Mouse (Mus musculus) right cerebral cortex, postnatal 4 days (tissue): ENCODE measurements around the gene Nodal.
"Not testable (repeated sequence)": the region's sequence is repeated elsewhere in the genome, so short reads cannot be mapped to it uniquely, and the experiment has no call there.

ENCODE experiments used
- DNase-seq: peaks from one replicate; pipeline ENCODE4 v3.0.0-alpha.2; 2022

Nodal gene

GRCm38 (mm10) chr10:61440202-61440800 is 22.5 kb downstream of the Nodal start:
- DNase-seq: no peak

- no peak for DNase-seq
Measured at GRCm38 (mm10) chr10:61443456-61443855, 25.7 kb downstream of the Nodal start.

GRCm38 (mm10) chr10:61443876-61444275 is 26.1 kb downstream of the Nodal start:
- no peak for DNase-seq

GRCm38 (mm10) chr10:61445016-61445415 is 27.2 kb downstream of the Nodal start:
- no peak for DNase-seq

GRCm38 (mm10) chr10:61447581-61448353 is 30.0 kb downstream of the Nodal start:
- no peak for DNase-seq

GRCm38 (mm10) chr10:61448834-61449233 is 31.1 kb downstream of the Nodal start:
- DNase-seq: no peak

- no peak for DNase-seq
Measured at GRCm38 (mm10) chr10:61451463-61451930, 33.7 kb downstream of the Nodal start.

- peak; percentile 58 for DNase-seq
Measured at GRCm38 (mm10) chr10:61451931-61452617, 34.3 kb downstream of the Nodal start.

- peak; percentile 96 for DNase-seq
Measured at GRCm38 (mm10) chr10:61452645-61453044, 34.9 kb downstream of the Nodal start, which contains the start of gene Eif4ebp2. Eif4ebp2 (minus strand) TSS chr10:61452661.

- not testable (repeated sequence) for DNase-seq
Measured at GRCm38 (mm10) chr10:61453171-61453570, 35.4 kb downstream of the Nodal start.

- no peak for DNase-seq
Measured at GRCm38 (mm10) chr10:61457182-61457581, 39.4 kb downstream of the Nodal start.

GRCm38 (mm10) chr10:61465009-61465408 is 47.2 kb downstream of the Nodal start:
- no peak for DNase-seq

- no peak for DNase-seq
Measured at GRCm38 (mm10) chr10:61466242-61466641, 48.5 kb downstream of the Nodal start.

- DNase-seq: no peak
Measured at GRCm38 (mm10) chr10:61466873-61467272, 49.1 kb downstream of the Nodal start.

GRCm38 (mm10) chr10:61468900-61469299 is 51.1 kb downstream of the Nodal start:
- no peak for DNase-seq

- no peak for DNase-seq
Measured at GRCm38 (mm10) chr10:61473640-61474039, 55.9 kb downstream of the Nodal start.

- DNase-seq: no peak
Measured at GRCm38 (mm10) chr10:61474344-61474743, 56.6 kb downstream of the Nodal start.
